Mouse (Mus musculus) embryonic facial prominence, embryonic 12.5 days (tissue): ENCODE measurements around the gene Txndc11. TPM values are rescaled to one million over a fixed set of nuclear protein-coding genes. Genes with fewer than 3 reads are reported as not detected.

ENCODE experiments used
- ATAC-seq: fragments of 200-750 bp; cut with Nextera tagmentation; 2 replicates; pipeline ENCODE4 v1.8.0; 2017; ENCODE audit not compliant: insufficient number of reproducible peaks, insufficient read depth, low FRiP score, low TSS enrichment
- H3K27ac ChIP-seq: fragments of 300-500 bp; sonication (generic); 2 replicates; pipeline ENCODE4 v1.5.1; 2016; ENCODE audit warnings: mild to moderate bottlenecking
- H3K27me3 ChIP-seq: fragments of 300-500 bp; sonication (generic); 2 replicates; pipeline ENCODE4 v1.6.1; 2016; ENCODE audit warnings: mild to moderate bottlenecking, moderate library complexity
- H3K36me3 ChIP-seq: fragments of 300-500 bp; sonication (generic); 2 replicates; pipeline ENCODE4 v1.6.1; 2016; ENCODE audit warnings: mild to moderate bottlenecking
- H3K4me1 ChIP-seq: fragments of 300-500 bp; sonication (generic); 2 replicates; pipeline ENCODE4 v1.6.1; 2016
- H3K4me2 ChIP-seq: fragments of 300-500 bp; sonication (generic); replicated peaks from 2 replicates; pipeline ENCODE4 v1.6.1; 2016; ENCODE audit warnings: mild to moderate bottlenecking, moderate library complexity
- H3K4me3 ChIP-seq: fragments of 300-500 bp; sonication (generic); 2 replicates; pipeline ENCODE4 v1.5.1; 2016; ENCODE audit warnings: mild to moderate bottlenecking
- H3K9ac ChIP-seq: fragments of 300-500 bp; sonication (generic); 2 replicates; pipeline ENCODE4 v1.6.1; 2016; ENCODE audit warnings: mild to moderate bottlenecking, moderate library complexity
- H3K9me3 ChIP-seq: fragments of 300-500 bp; sonication (generic); 2 replicates; pipeline ENCODE4 v1.6.1; 2016; ENCODE audit warnings: mild to moderate bottlenecking, moderate library complexity
- WGBS: fragments of 180-500 bp; shearing (Covaris S2); methylation state at CpG from one replicate; pipeline ENCODE4 v1.1.7; 2016; 5-methylcytosine and 5-hydroxymethylcytosine counted together
- polyA plus RNA-seq: library from polyadenylated mRNA; unstranded; fragments of >200 nt; fragmentation: Nextera tagmentation; extraction: Ambion mirVana; gene quantifications from 2 replicates; pipeline ENCODE4 v1.2.1, GENCODE M21; 2016

The Txndc11 gene
- polyA plus RNA-seq = 40.2 and 41.7 TPM in 2 replicates

DNA sequence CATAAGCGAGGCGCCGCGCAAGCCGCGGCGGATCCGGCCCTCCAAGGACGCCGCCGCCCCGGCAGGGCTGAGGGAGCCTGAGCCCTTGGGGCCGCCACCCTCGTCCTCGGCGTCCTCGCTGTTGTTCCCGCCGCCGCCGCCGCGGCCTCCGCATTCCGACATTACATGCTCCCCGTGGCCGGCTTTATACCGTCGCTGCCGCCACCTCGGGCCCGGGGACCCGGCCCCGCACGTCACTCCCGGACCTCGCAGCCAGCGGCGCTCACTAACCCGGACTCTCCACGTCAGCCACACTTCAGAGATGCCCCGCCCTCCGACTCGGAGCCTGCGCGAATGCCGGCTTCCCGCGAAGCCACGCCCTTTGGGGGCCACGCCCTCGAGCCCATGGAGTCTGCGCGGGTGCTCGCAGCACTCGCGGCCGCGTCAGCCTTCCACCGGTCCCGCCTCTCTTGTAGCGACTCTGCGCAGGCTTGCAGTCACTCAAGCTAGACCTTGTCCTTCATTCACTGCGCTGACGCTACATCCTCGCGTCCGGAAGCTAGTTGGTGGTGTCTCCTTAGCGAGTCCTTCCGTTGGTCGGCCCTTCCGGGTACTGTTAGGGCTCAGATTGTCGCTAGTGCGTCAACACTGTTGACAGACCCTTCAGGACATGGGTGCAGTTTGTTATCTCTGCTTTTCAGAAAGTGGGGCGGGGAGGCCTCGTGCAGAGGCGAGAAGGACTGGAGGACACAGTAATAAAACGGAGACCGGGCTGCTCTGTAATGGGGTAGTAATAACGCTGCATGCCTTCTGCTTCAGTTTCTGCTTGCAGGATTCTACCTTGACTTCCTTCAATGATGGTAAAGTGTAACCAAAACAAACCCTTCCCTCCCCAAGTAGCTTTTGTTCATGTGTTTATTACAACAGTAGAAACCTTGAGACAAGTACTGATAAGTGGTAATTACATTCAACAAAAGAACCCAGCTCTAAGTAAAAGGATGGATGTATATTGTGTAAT lies at the start of gene Txndc11:
Gene Txndc11, minus strand, starts transcription at position 303 of the 997 bp plus-strand sequence.
- Histone ChIP-seq H3K36me3 (peaks cover 20% of the 10 kb centered on the region; the same call in 1 of the 2 replicates), H3K4me1 (peaks cover 20% of the 10 kb centered on the region), H3K9me3 (no peaks in the 10 kb centered on the region), H3K27me3 (no peaks in the 10 kb centered on the region), H3K9ac (peak within 1 kb of the TSS; percentile 89), H3K4me3 (peak within 1 kb of the TSS; percentile 82), H3K27ac (peak within 1 kb of the TSS; percentile 85), H3K4me2 (peak within 1 kb of the TSS; percentile 68)
- under 1% methylated on average over 70 of the region's 80 CpGs for WGBS
- ATAC-seq = peak; percentile 99

- H3K4me3 ChIP-seq = no peak overlapping the region
- no peak for ATAC-seq
- no peak overlapping the region for H3K9ac ChIP-seq
- H3K27me3 ChIP-seq = no peaks in the 10 kb centered on the region
- 71% methylated on average over 2 of the region's 2 CpGs for WGBS
- no peaks in the 10 kb centered on the region for H3K36me3 ChIP-seq
- 0 out of 2 replicates have a peak, but pooled peaks cover 3% of the 10 kb centered on the region for H3K4me1 ChIP-seq
- H3K27ac ChIP-seq = no peak overlapping the region
- H3K9me3 ChIP-seq = no peaks in the 10 kb centered on the region
- no peak overlapping the region for H3K4me2 ChIP-seq
Measured at GRCm38 (mm10) chr16:11177404-11177803, 43.0 kb upstream of the Txndc11 start.

- no peaks in the 10 kb centered on the region for H3K9me3 ChIP-seq
Measured at GRCm38 (mm10) chr16:11176884-11177244, 42.4 kb upstream of the Txndc11 start.

DNA sequence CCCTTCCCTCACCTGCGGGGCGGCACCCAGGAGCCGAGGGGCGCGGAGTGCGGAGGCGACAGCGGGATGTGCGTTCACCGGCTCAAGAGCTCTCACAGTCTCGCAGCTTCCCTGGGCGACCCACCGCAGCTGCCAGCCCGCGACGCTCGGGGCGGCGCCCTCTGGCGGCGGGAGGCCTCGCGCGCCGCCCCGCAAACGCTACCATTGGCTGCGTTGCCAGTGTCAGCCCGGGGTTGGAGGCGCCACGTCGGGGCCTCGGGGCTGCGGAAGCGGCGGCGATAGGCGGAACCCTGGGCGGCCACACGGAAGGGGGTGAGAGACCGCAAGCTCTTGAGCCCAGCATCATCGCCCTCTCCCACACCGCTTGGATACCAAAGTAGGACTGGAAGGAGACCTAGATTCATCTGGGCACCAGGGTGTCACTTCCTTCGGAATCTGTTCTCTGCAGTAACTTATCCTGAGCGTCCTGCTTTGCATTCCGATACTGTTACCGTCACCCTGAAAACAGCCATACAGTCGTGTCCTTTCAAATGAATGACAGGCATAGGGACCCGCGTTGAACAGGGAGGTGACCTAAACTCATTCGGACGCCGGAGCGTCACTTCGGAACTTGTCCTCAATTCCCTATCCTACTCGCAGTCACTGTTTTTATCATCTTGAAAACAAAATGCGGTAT lies 41.9 kb upstream of the Txndc11 start, which contains the start of gene Zc3h7a:
Gene Zc3h7a, minus strand, starts transcription at position 186 of the 676 bp plus-strand sequence.
- H3K4me1 ChIP-seq = 0 out of 2 replicates have a peak, but pooled peaks cover 6% of the 10 kb centered on the region
- WGBS = under 1% methylated on average over 53 of the region's 57 CpGs
- peak within 1 kb of the TSS; percentile 80 for H3K4me2 ChIP-seq
- H3K27ac ChIP-seq = peak within 1 kb of the TSS; percentile 87
- H3K9me3 ChIP-seq = no peaks in the 10 kb centered on the region
- H3K27me3 ChIP-seq = no peaks in the 10 kb centered on the region
- peak within 1 kb of the TSS; percentile 86 for H3K4me3 ChIP-seq
- peak; percentile 91 for ATAC-seq
- no peaks in the 10 kb centered on the region for H3K36me3 ChIP-seq
- H3K9ac ChIP-seq = peak within 1 kb of the TSS; percentile 73

More at GRCm38 (mm10) chr16:11176884-11177244, 42.4 kb upstream of the Txndc11 start:
- no peaks in the 10 kb centered on the region for H3K36me3 ChIP-seq
- no peak overlapping the region for H3K27ac ChIP-seq
- peak overlapping the region; percentile 80 for H3K4me2 ChIP-seq
- H3K4me1 ChIP-seq = 0 out of 2 replicates have a peak, but pooled peaks cover 3% of the 10 kb centered on the region
- H3K9ac ChIP-seq = peak overlapping the region; percentile 73; the same call in 1 of the 2 replicates
- no peak for ATAC-seq
- H3K27me3 ChIP-seq = no peaks in the 10 kb centered on the region
- 2% methylated on average over 4 of the region's 4 CpGs for WGBS
- H3K4me3 ChIP-seq = peak overlapping the region; percentile 86

DNA sequence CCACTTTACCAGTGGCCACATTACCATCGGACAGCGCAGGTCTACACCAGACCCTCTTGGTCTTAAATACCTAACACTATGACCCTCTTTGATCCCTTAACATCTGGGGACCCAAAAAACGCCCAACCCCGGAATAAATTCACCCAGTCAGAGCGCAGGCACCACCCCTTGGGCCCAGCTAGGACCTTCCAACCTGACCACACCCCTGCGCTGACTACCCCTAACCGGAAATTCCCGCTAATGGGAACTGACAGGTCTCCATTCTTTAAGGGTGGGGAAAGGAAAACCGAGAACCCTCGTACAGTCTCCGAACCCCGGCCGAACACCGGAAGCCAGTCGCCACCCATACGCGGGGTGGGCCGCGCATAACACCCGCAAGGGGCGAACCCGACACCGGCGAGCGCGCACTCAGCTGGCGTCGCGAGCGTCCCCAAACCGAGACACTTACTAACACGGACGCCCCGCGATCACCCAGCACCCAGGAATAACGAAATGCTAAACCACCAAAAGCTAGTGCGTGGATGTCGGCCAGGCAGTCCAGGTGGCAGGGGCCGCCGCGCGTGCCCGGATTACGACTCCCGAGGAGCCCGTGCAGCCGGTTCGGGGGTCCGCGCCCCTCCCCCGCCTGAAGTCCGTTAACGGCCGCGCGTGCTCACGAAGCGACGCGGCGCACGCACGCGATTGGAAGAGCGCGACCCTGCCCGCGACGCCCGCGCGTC lies 41.2 kb upstream of the Txndc11 start:
- Histone ChIP-seq H3K27me3 (no peaks in the 10 kb centered on the region), H3K4me2 (peak overlapping the region; percentile 80), H3K27ac (peak overlapping the region; percentile 87), H3K36me3 (no peaks in the 10 kb centered on the region), H3K9me3 (no peaks in the 10 kb centered on the region), H3K4me3 (peak overlapping the region; percentile 86), H3K4me1 (0 out of 2 replicates have a peak, but pooled peaks cover 9% of the 10 kb centered on the region), H3K9ac (peak overlapping the region; percentile 73)
- WGBS = under 1% methylated on average over 62 of the region's 72 CpGs
- ATAC-seq = peak; percentile 66

DNA sequence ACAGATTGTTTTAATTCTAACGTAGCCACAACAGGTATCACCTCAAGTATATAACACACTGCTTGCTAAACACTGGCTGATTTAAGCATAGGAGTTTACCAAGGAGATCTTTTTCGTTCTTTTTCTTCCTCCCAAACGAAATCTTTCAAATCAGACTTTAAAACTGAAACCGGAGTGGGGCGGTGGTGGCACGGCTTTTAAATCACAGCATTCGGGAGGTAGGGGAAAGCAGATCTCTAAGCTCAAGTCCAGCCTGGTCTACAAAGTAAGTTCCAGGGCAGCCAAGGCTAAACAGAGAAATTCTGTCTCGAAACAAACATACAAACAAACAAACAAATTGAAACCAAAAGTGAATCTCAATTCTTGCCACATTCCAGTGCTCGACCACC lies 40.6 kb upstream of the Txndc11 start:
- 10% methylated on average over 9 of the region's 9 CpGs for WGBS

GRCm38 (mm10) chr16:11174671-11175081 lies 40.2 kb upstream of the Txndc11 start:
- 0 out of 2 replicates have a peak overlapping the region, but pooled peaks have one; percentile 73 for H3K9ac ChIP-seq
- H3K4me2 ChIP-seq = peak overlapping the region; percentile 80
- 8% methylated on average over 10 of the region's 10 CpGs for WGBS
- H3K4me3 ChIP-seq = peak overlapping the region; percentile 86
- no peak for ATAC-seq
- no peaks in the 10 kb centered on the region for H3K27me3 ChIP-seq
- peak overlapping the region; percentile 87; the same call in 1 of the 2 replicates for H3K27ac ChIP-seq
- H3K4me1 ChIP-seq = 0 out of 2 replicates have a peak, but pooled peaks cover 9% of the 10 kb centered on the region
- no peaks in the 10 kb centered on the region for H3K9me3 ChIP-seq
- no peaks in the 10 kb centered on the region for H3K36me3 ChIP-seq

More for the DNA sequence above, 40.6 kb upstream of the Txndc11 start:
- 0 out of 2 replicates have a peak, but pooled peaks cover 9% of the 10 kb centered on the region for H3K4me1 ChIP-seq
- H3K9ac ChIP-seq = peak overlapping the region; percentile 73
- no peaks in the 10 kb centered on the region for H3K27me3 ChIP-seq
- peak overlapping the region; percentile 80 for H3K4me2 ChIP-seq
- H3K4me3 ChIP-seq = peak overlapping the region; percentile 86
- ATAC-seq = no peak
- no peaks in the 10 kb centered on the region for H3K9me3 ChIP-seq
- H3K36me3 ChIP-seq = no peaks in the 10 kb centered on the region
- H3K27ac ChIP-seq = peak overlapping the region; percentile 87; the same call in 1 of the 2 replicates

GRCm38 (mm10) chr16:11171679-11172078 lies 37.2 kb upstream of the Txndc11 start:
- Histone ChIP-seq H3K4me1 (0 out of 2 replicates have a peak, but pooled peaks cover 6% of the 10 kb centered on the region), H3K27ac (no peak overlapping the region), H3K27me3 (no peaks in the 10 kb centered on the region), H3K36me3 (no peaks in the 10 kb centered on the region), H3K9me3 (no peaks in the 10 kb centered on the region), H3K4me3 (no peak overlapping the region), H3K4me2 (no peak overlapping the region), H3K9ac (no peak overlapping the region)
- WGBS = 86% methylated on average over 6 of the region's 6 CpGs
- no peak for ATAC-seq

- no peaks in the 10 kb centered on the region for H3K9me3 ChIP-seq
- no peak overlapping the region for H3K4me3 ChIP-seq
- WGBS = 83% methylated on average over 2 of the region's 2 CpGs
- H3K27me3 ChIP-seq = no peaks in the 10 kb centered on the region
- peaks cover 15% of the 10 kb centered on the region for H3K36me3 ChIP-seq
- H3K9ac ChIP-seq = no peak overlapping the region
- ATAC-seq = no peak
- no peak overlapping the region for H3K4me2 ChIP-seq
- H3K27ac ChIP-seq = no peak overlapping the region
- 0 out of 2 replicates have a peak, but pooled peaks cover 3% of the 10 kb centered on the region for H3K4me1 ChIP-seq
Measured at GRCm38 (mm10) chr16:11166431-11166830, 32.0 kb upstream of the Txndc11 start.

DNA sequence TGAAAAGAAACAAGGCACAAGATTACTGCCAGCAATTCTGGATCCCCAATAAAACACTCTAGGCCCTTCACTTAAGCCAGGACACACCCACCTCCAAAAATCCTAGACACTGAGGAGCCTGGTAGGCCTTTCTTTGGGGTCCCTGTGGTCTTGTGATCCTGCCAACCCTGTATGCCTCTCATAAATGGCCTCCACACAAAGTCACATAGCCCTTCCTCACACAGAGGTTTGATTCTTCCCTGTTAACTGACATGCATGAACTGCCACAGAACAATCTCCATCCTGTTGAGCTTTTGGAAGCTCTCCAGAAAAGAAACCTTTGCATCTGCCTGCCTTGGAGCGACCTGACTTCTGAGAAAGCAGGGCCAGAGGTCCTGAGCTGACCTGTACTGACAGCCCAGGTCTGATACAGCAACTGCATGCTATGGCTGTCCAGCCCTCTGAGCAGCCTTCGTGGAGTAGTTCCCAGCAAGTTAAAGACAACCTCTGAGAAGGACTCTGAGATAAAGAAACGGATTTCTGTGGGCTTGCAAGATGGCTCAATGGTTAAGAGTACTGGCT lies 30.3 kb upstream of the Txndc11 start:
- no peak overlapping the region for H3K27ac ChIP-seq
- no peaks in the 10 kb centered on the region for H3K9me3 ChIP-seq
- no peak overlapping the region for H3K4me2 ChIP-seq
- H3K4me3 ChIP-seq = no peak overlapping the region
- H3K36me3 ChIP-seq = peaks cover 16% of the 10 kb centered on the region
- no peaks in the 10 kb centered on the region for H3K27me3 ChIP-seq
- no peak for ATAC-seq
- no peak overlapping the region for H3K9ac ChIP-seq
- WGBS = 82% methylated on average over 3 of the region's 3 CpGs
- H3K4me1 ChIP-seq = no peaks in the 10 kb centered on the region
